Mouse (Mus musculus) testis, adult 2 months (tissue): ENCODE results near the gene Gm14124. TPM values are rescaled to one million over a fixed set of nuclear protein-coding genes. Genes with fewer than 3 reads are reported as not detected.
"Not testable (repeated sequence)": the region's sequence is repeated elsewhere in the genome, so short reads cannot be mapped to it uniquely, and the experiment has no call there.

Source experiments
- H3K27ac ChIP-seq: fragments of 200-500 bp; 2 replicates; pipeline ENCODE4 v1.5.1; 2012; ENCODE audit warnings: low read depth, low read length; ENCODE audit not compliant: control insufficient read depth, insufficient read depth
- H3K27me3 ChIP-seq: fragments of 200-500 bp; 2 replicates; pipeline ENCODE4 v1.6.1; 2012; ENCODE audit warnings: mild to moderate bottlenecking, low read length, moderate library complexity; ENCODE audit not compliant: control insufficient read depth, insufficient read depth
- H3K36me3 ChIP-seq: fragments of 200-500 bp; 2 replicates; pipeline ENCODE4 v1.6.1; 2012; ENCODE audit warnings: mild to moderate bottlenecking, low read length; ENCODE audit not compliant: control insufficient read depth, insufficient read depth
- H3K4me1 ChIP-seq: fragments of 200-500 bp; 2 replicates; pipeline ENCODE4 v1.6.1; 2012; ENCODE audit warnings: low read length; ENCODE audit not compliant: control insufficient read depth, insufficient read depth
- H3K4me3 ChIP-seq: fragments of 200-500 bp; 2 replicates; pipeline ENCODE4 v1.5.1; 2012; ENCODE audit warnings: low read depth, mild to moderate bottlenecking, low read length, moderate library complexity, mixed read lengths; ENCODE audit not compliant: control insufficient read depth
- CTCF ChIP-seq: fragments of 200-500 bp; IDR thresholded peaks from 2 replicates; pipeline ENCODE4 v1.5.1; 2012; ENCODE audit warnings: low read depth, mild to moderate bottlenecking, inconsistent platforms, low read length, moderate library complexity; ENCODE audit not compliant: control insufficient read depth, insufficient read depth, insufficient replicate concordance
- POLR2A ChIP-seq: fragments of 200-500 bp; IDR thresholded peaks from 2 replicates; pipeline ENCODE4 v1.6.1; 2012; ENCODE audit warnings: low read depth, mild to moderate bottlenecking, inconsistent platforms, low read length, moderate library complexity; ENCODE audit not compliant: control insufficient read depth
- polyA plus RNA-seq: library from polyadenylated mRNA; depleted of rRNA; stranded (reverse); fragments of >200 nt; gene quantifications from 2 replicates; pipeline ENCODE4 v1.2.3, GENCODE M21; 2012; rRNA removed

The Gm14124 gene
- polyA plus RNA-seq, result 0.04 and 0.07 TPM in 2 replicates

GRCm38 (mm10) chr2:150257291-150257690 is at the start of gene Gm14124:
TSS of gene Gm14124 (plus strand) at chr2:150257517.
- H3K36me3 ChIP-seq, H3K27ac ChIP-seq, H3K4me3 ChIP-seq, H3K4me1 ChIP-seq, H3K27me3 ChIP-seq: not testable (repeated sequence)

DNA sequence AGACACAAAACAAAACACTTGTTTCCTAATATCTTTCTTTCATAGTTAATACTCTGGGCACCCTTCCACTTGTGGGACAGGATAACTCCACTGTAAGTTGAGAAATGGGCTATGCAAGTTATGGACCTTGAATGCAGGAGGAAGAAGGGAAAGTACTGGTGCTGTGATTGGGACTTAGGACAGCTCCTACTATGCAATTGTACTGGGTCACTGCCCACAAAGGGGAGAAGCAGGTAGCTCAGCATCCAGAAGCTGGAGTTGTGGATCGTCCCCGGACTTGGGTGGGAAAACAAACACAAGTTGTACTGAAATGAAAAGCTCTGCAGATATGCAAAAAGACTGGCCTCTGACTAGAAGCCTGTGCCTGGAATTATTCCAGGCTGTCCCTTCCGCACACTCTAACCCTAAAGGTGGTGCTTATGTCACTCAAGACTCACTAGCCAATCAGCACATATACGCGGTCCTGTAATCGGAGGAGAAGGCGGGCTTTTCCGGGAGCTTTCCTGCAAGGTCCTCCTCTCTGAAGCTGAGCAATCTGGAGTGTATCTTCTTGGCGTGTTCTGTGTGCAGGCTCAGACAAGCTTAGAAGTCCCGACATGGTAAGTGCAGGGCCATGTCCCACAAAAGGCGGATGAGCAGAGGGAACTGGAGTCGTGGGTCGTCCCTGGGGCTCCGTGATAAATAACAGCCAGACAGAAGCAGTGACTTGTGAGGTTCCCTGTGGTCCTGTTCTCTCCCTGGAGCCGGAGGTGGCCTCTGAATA is 39.5 kb upstream of the Gm14124 start, which contains the start of gene Zfp937:
TSS of gene Zfp937 (plus strand) at position 474 of the 763 bp plus-strand sequence.
- not testable (repeated sequence) for H3K27me3 ChIP-seq, H3K36me3 ChIP-seq, H3K27ac ChIP-seq, H3K4me1 ChIP-seq
- peak within 1 kb of the TSS; percentile 66 for H3K4me3 ChIP-seq

- H3K27me3 ChIP-seq, H3K27ac ChIP-seq, H3K36me3 ChIP-seq, H3K4me1 ChIP-seq: not testable (repeated sequence)
- H3K4me3 ChIP-seq, result peak overlapping the region; percentile 66
Observed at GRCm38 (mm10) chr2:150218363-150218725, 39.0 kb upstream of the Gm14124 start.

GRCm38 (mm10) chr2:150223263-150223662 is 34.1 kb upstream of the Gm14124 start:
- not testable (repeated sequence) for H3K4me3 ChIP-seq, H3K27ac ChIP-seq, H3K27me3 ChIP-seq, H3K36me3 ChIP-seq, H3K4me1 ChIP-seq

- Histone ChIP-seq H3K4me1 (no peaks in the 10 kb centered on the region), H3K36me3 (no peaks in the 10 kb centered on the region), H3K27ac (no peak overlapping the region), H3K27me3 (no peaks in the 10 kb centered on the region), H3K4me3 (no peak overlapping the region)
- no peak for TF ChIP-seq CTCF
- TF ChIP-seq POLR2A, result no peak
Observed at GRCm38 (mm10) chr2:150243211-150243610, 14.1 kb upstream of the Gm14124 start.

DNA sequence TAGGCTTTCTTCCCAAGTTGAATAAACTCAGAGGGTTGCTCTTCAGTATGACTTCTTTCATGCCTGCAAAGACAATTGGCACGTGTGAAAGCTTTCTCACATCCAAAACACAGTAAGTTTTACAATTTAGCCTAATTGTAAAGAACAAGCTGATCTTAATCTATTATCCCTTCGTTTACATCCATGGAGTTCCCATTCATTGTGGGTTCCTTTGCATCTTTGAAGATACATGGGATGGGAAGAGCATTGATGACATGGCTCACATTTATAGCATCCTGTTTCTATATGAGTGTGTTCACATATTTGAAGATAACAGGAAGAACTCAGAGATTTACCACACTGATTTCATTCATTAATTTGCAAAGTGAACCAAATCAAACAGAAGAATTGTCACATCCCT is 1.8 kb upstream of the Gm14124 start, which contains the start of gene Gm21994:
TSS of gene Gm21994 (minus strand) at position 101 of the 400 bp plus-strand sequence.
- not testable (repeated sequence) for H3K27ac ChIP-seq, H3K36me3 ChIP-seq, H3K27me3 ChIP-seq, H3K4me3 ChIP-seq, H3K4me1 ChIP-seq

- not testable (repeated sequence) for H3K27me3 ChIP-seq, H3K4me1 ChIP-seq, H3K36me3 ChIP-seq, H3K27ac ChIP-seq, H3K4me3 ChIP-seq
Observed at GRCm38 (mm10) chr2:150256861-150257260, 456 bp upstream of the Gm14124 start.

DNA sequence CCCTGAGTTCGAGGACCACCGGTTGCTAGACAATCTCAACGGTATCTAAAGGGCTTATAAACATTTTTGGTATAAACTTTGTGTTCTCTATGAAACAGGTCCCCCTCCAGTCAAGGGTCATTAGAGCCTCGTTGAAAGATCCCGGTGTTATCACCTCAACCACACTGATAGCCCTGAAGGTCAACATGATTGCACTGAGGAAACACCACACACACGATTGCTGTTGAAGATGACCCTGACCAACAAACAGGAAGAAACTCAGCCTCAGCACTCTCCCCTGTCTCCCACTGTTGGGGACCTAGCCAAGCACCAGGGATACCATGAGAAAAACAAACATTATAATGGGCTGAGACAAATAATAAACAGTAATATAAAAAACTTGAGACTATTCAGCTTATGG is 36.4 kb downstream of the Gm14124 start:
- no peak overlapping the region for H3K4me3 ChIP-seq
- no peaks in the 10 kb centered on the region for H3K27me3 ChIP-seq
- no peaks in the 10 kb centered on the region for H3K4me1 ChIP-seq
- H3K36me3 ChIP-seq, result no peaks in the 10 kb centered on the region
- H3K27ac ChIP-seq, result no peak overlapping the region
- TF ChIP-seq CTCF, result no peak
- TF ChIP-seq POLR2A, result no peak

DNA sequence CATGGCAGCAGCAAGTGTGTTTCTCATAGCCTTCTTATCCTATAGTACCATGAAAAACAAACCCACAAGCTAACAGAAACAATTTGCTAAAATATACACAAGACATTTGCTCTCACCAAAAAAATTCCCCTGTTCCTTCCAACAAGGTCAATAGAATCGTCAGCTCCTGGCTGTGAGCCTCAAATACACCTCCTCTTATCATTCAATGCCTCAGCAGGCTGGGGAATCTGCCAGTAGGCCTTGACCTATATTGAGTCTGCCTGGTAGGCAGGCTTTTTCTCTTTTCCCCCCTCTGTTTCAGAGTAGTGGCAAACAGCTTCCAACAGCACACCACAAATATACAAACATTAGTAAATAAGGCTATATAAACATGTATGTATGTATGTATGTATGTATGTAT is 41.8 kb downstream of the Gm14124 start:
- Histone ChIP-seq H3K27ac (no peak overlapping the region), H3K4me3 (no peak overlapping the region), H3K36me3 (no peaks in the 10 kb centered on the region), H3K4me1 (no peaks in the 10 kb centered on the region), H3K27me3 (no peaks in the 10 kb centered on the region)
- no peak for TF ChIP-seq POLR2A
- TF ChIP-seq CTCF, result no peak
